Mouse (Mus musculus) stomach, adult 2 months (tissue): Measurements from ENCODE around the gene Casp8ap2. TPM values are rescaled to one million over a fixed set of nuclear protein-coding genes. Genes with fewer than 3 reads are reported as not detected.

Experiments used
- polyA plus RNA-seq: library from polyadenylated mRNA; depleted of rRNA; stranded (reverse); fragments of >200 nt; gene quantifications from 2 replicates; pipeline ENCODE4 v1.2.3, GENCODE M21; 2012; rRNA removed

Gene Casp8ap2
- polyA plus RNA-seq, result 0.09 and 0.10 TPM in 2 replicates

GRCm38 (mm10) chr4:32615034-32615881 lies at the start of gene Casp8ap2:
Casp8ap2 (plus strand) TSS chr4:32615451.

GRCm38 (mm10) chr4:32602660-32603059 lies 12.6 kb upstream of the Casp8ap2 start, which contains the start of gene Gja10:
Gja10 (minus strand) TSS chr4:32602760.

GRCm38 (mm10) chr4:32656918-32657662 lies 41.8 kb downstream of the Casp8ap2 start, which contains the start of gene Mdn1:
Mdn1 (plus strand) TSS chr4:32657119.

Other genes with a start within 250 kb of the Casp8ap2 start
- not detected in 2 replicates for gene Gja10, start 12.7 kb upstream of the Casp8ap2 start, polyA plus RNA-seq
- gene Mdn1, start 41.7 kb downstream of the Casp8ap2 start, polyA plus RNA-seq, result 0.76 and 1.3 TPM in 2 replicates
- gene Lyrm2, start 184.8 kb downstream of the Casp8ap2 start, polyA plus RNA-seq, result 1.9 and 3.7 TPM in 2 replicates